Mouse (Mus musculus): ENCODE measurements at regions not wholly inside any gene's neighbourhood (a gene's known extent, or its start where the extent isn't known, plus 50 kb on each side); places are given as distances from the start of the nearest gene placed in this dataset.

GRCm38 (mm10) chr8:87116190-87116765 lies 231.2 kb upstream of the N4bp1 start:
- no peak for DNase-seq (ENCODE audit: low spot score)

DNA sequence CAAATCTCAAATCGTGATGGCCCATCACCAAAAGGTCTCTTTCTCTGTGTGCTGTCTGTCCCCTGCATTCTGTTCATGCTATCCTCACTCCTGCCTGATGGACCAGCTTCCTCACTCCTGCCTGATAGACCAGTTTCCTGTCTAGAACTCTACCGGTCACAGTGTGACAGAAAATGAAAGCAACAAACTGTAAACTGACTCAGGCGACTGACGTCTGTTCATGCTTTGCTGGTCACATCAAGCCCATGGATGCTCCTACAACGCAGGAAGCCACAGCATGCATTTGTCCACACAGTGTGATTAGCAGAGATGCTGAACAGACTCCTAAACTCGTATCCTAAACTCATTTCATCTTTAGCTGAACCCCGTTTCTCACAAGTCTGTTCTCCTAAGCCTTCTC lies 227.3 kb upstream of the N4bp1 start:
- DNase-seq (ENCODE audit: low spot score) = no peak

GRCm38 (mm10) chr8:87105106-87105505 lies 220.0 kb upstream of the N4bp1 start:
- DNase-seq (ENCODE audit: low spot score) = no peak

GRCm38 (mm10) chr8:87095211-87095610 lies 210.2 kb upstream of the N4bp1 start:
- no peak for DNase-seq (ENCODE audit: low spot score)

DNA sequence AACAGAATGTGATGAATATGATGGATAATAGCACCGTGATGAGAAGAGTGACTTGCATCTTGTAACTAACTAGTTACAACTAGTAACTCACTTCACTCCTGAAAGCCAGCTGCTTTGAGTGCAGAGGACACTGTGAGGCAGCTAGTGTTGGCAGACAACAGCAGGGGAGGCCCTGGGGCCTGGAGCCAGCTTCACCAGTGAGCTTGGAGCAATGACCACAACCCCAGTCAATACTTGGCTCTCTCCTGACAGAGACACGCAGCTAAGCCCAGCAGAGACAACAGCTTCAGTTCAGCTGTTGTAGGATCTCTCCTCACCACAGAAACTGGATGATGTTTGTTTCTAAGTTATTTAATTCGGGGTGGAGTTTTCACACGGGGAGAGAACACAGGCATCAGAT lies 209.6 kb upstream of the N4bp1 start:
- no peak for DNase-seq (ENCODE audit: low spot score)

DNA sequence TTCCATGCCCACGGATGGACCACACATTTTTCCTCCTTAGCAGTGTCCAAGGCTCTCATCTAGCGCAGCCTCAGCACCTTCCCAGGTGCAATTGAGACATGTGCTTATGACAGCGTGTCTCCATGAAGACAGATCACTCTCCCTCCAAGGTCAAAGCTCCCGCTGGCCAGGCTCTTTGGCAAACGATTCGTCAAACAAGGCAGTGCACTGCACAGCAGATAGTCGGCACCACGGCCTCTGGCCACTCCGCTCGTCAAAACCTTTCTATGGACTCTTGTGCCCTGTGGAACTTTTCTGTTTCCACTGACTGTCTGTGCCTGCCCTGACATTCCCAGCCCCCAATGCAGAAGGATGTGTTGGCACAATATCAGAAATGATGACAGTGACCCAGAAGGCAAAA lies 208.7 kb upstream of the N4bp1 start:
- no peak for DNase-seq (ENCODE audit: low spot score)

DNA sequence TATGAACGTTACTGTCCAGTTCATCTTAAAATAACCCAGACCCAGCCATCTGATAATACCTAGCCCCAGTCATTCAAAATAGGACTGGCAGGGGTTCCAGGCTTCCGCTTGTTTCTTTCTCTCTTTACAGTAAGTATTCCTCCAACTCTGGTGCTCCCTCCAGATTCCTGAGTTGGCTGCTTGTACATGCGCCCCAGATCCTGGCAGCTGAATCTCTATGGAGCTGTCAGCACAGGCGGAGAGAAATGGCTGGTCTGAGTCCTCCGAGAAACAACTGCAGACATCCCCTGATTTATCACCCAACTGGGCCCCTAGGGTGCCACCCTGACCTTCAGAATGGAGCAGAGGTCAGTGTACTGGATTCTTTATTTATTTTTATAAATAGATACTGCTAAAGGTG lies 208.0 kb upstream of the N4bp1 start:
- DNase-seq (ENCODE audit: low spot score) = no peak

- peak; percentile 13 for DNase-seq (ENCODE audit: low spot score)
Measured at GRCm38 (mm10) chr8:87087451-87088095, 202.5 kb upstream of the N4bp1 start.

GRCm38 (mm10) chr8:87078260-87078659 lies 193.2 kb upstream of the N4bp1 start:
- no peak for DNase-seq (ENCODE audit: low spot score)

DNA sequence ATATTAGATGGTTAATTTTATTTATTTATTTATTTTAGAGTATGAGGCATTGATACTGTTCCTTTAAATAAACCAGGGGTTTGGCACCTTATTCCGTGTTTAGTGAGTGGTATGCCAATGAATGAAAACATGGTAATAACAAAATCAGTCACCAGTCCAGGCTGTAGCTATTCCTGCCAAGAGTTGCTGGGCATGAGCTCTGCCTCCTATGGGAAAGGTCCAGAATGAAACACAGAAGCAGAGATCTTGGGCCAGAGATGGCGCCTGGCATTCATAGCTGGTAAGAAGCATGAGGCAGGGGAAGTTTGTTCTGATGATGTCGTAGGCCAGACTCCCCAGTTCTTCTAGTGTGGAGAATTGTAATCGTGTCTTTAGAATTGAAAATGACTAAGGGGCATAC lies 190.9 kb upstream of the N4bp1 start:
- no peak for DNase-seq (ENCODE audit: low spot score)

- no peak for DNase-seq (ENCODE audit: low spot score)
Measured at GRCm38 (mm10) chr8:87071224-87071623, 186.2 kb upstream of the N4bp1 start.

- DNase-seq (ENCODE audit: low spot score) = no peak
Measured at GRCm38 (mm10) chr8:87067106-87067505, 182.0 kb upstream of the N4bp1 start.

DNA sequence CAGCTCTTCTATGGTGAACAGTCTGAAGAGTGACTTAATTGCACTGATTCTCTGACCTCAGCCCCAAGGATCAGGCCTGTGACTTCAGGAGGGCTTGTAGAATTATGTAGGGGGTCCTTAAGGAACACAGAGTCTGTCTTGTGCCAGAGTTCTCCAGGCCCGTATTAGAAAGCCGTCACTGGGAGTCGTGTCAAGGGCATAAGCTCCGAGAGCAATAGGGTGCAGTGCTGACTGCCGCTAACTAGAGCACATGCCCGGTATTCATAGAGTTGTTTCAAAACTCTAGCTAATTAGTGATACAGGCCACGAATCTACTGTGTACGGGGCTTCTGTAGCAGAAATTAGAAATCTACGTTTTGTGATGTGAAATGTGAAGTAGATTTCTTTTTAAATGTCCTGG lies 179.7 kb upstream of the N4bp1 start:
- no peak for DNase-seq (ENCODE audit: low spot score)

- DNase-seq (ENCODE audit: low spot score) = no peak
Measured at GRCm38 (mm10) chr8:87064250-87064747, 179.2 kb upstream of the N4bp1 start.

DNA sequence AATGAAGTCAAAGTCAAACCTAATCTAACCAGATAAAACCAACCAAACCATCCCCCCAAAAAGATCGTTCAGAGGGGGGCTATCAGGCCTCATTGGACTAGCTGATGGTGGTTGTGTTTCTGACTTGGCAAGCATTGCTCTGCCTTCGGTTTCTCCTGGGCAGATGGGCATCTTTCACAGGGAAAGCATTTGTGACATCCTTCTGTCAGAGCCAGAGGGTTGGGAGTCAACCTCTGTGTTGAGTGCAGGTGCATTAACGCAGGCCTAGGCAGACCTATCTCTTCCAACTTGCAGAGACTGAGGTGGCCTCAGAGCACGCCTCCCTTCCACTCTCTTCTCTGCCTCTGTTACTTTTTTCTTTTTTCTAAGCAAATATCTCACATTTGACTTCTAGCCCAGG lies 178.5 kb upstream of the N4bp1 start:
- no peak for DNase-seq (ENCODE audit: low spot score)

GRCm38 (mm10) chr8:87049746-87050145 lies 164.7 kb upstream of the N4bp1 start:
- DNase-seq (ENCODE audit: low spot score) = no peak

DNA sequence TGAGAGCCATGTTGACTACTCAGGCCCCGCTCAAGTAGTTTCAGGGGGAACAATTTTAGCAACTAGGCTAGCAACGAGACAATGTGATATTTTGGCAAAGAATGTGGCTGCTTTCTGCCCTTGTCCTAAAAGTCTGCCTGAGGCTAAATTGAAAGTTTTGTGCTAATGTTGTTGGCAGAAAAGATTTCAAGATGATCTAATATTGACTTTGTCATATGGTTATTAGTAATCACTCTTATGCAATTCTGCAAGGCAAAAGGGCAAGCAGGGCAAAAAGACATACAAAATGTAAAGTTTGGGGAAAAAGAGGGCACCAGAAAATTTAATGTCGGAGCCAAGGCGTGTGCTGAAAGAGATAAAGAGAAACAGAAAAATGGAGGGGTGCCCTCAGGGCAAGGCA lies 164.1 kb upstream of the N4bp1 start:
- DNase-seq (ENCODE audit: low spot score) = no peak

- DNase-seq (ENCODE audit: low spot score) = no peak
Measured at GRCm38 (mm10) chr8:87046590-87046989, 161.5 kb upstream of the N4bp1 start.

DNA sequence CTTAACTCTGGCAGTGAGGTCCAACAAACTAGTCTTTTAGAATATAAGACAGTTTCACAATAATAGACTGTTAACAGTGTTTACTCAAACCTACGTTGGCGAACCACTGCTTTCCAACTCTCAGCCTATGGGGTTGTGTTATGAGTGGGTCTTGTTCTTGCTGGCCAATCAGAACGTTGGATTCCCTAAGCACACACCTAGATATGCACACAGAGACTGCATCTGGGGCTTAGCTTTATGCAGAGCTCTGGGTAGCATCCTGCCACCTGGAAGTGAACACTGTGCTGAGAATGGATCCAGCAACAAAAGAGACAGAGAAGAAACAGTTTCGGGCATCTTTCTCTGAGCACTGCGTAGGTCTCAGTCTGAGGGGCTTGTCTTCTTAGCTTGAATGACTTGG lies 158.0 kb upstream of the N4bp1 start:
- no peak for DNase-seq (ENCODE audit: low spot score)

DNA sequence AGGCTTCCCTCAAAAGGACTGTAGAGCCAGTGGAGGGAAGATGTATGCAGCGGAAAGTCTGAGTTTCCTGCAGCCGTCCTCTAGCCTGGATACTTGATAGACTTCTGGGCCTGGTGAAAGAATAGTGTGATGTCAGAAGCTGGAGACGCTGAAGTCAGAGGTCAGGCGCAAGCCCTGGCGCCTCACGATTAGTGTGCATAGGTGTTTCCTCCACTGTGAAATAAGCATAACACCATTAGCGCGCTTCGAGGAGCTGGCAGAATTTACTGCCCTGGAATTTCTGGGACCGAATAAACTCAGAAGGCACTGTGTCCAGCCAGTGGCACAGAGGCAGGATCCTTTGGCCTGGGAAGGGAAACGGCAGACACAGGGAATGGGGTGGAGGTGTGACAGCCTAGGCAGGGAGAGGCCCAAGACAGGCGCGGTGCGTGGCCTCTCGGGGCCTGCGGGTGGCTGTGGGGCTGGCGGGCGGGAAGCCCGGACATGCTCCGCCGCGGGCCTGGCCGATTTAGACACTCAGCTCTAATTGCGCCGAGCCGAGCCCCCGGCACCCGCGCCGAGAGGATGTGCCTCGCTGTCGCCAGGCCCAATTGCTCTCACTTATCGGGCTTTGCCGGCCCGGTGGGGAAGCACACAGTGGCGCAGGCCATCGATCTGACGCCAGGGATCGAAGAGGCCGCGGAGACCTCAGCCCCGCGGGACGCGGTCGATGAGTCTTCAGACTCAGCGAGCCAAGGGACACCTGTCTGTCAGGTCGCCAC lies 152.7 kb upstream of the N4bp1 start:
- DNase-seq (ENCODE audit: low spot score) = no peak

DNA sequence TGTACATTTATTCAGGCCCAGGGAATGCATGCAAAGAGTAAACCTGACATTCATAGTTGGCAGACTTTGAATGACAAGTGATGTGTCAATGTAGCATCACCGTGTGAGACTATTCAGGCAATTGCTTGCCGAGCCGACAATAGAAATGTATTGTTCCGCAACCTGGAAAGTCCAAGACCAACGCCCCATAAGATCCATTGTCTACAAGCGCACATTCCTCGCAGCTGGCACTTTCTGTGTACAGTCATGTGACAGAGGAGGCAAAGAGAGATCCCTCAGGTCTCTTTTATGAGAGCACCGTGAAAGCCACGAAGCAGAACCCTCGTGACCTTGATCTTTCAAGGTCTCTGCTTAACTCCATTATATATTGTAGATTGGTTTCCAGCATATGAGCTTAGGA lies 150.9 kb upstream of the N4bp1 start:
- no peak for DNase-seq (ENCODE audit: low spot score)

- DNase-seq (ENCODE audit: low spot score) = no peak
Measured at GRCm38 (mm10) chr8:87028171-87028570, 143.1 kb upstream of the N4bp1 start.

- no peak for DNase-seq (ENCODE audit: low spot score)
Measured at GRCm38 (mm10) chr8:87025946-87026345, 140.9 kb upstream of the N4bp1 start.
